Mouse (Mus musculus) midbrain, postnatal 0 days (tissue): ENCODE data around the gene Setd7. TPM values are rescaled to one million over a fixed set of nuclear protein-coding genes. Genes with fewer than 3 reads are reported as not detected.

Source experiments
- ATAC-seq: fragments of 200-750 bp; cut with Nextera tagmentation; 2 replicates; pipeline ENCODE4 v1.8.0; 2017; ENCODE audit warnings: moderate number of reproducible peaks, mild to moderate bottlenecking, moderate TSS enrichment, moderate library complexity; ENCODE audit not compliant: low FRiP score
- DNase-seq: peaks from one replicate; pipeline ENCODE4 v3.0.0-alpha.2; 2015; ENCODE audit warnings: low spot score
- H3K27ac ChIP-seq: fragments of 300-500 bp; sonication (generic); 2 replicates; pipeline ENCODE4 v1.5.1; 2014; ENCODE audit warnings: low read depth, mild to moderate bottlenecking, low read length, mixed read lengths
- H3K27me3 ChIP-seq: fragments of 300-500 bp; sonication (generic); 2 replicates; pipeline ENCODE4 v1.6.1; 2014; ENCODE audit warnings: low read length, control low read depth, mixed read lengths; ENCODE audit not compliant: insufficient read depth
- H3K36me3 ChIP-seq: fragments of 300-500 bp; sonication (generic); 2 replicates; pipeline ENCODE4 v1.6.1; 2014; ENCODE audit warnings: low read length, control low read depth, mixed read lengths; ENCODE audit not compliant: insufficient read depth
- H3K4me1 ChIP-seq: fragments of 300-500 bp; sonication (generic); 2 replicates; pipeline ENCODE4 v1.6.1; 2014; ENCODE audit warnings: mild to moderate bottlenecking, control low read depth, antibody characterized with exemption, low read length, mixed read lengths; ENCODE audit not compliant: insufficient read depth
- H3K4me2 ChIP-seq: fragments of 300-500 bp; sonication (generic); 2 replicates; pipeline ENCODE4 v1.6.1; 2014; ENCODE audit warnings: low read depth, mild to moderate bottlenecking, low read length, mixed read lengths; ENCODE audit not compliant: poor library complexity, severe bottlenecking
- H3K4me3 ChIP-seq: fragments of 300-500 bp; sonication (generic); 2 replicates; pipeline ENCODE4 v1.5.1; 2014; ENCODE audit warnings: low read depth, mild to moderate bottlenecking, low read length, moderate library complexity
- H3K9ac ChIP-seq: fragments of 300-500 bp; sonication (generic); replicated peaks from 2 replicates; pipeline ENCODE4 v1.6.1; 2014; ENCODE audit warnings: mild to moderate bottlenecking, low read length, moderate library complexity, mixed read lengths; ENCODE audit not compliant: poor library complexity, severe bottlenecking
- H3K9me3 ChIP-seq: fragments of 300-500 bp; sonication (generic); 2 replicates; pipeline ENCODE4 v1.6.1; 2016; ENCODE audit warnings: low read length, control low read depth
- CTCF ChIP-seq: IDR thresholded peaks from 2 replicates; pipeline ENCODE4 v1.5.1; 2016; ENCODE audit warnings: antibody characterized with exemption, mild to moderate bottlenecking
- WGBS: fragments of 180-500 bp; shearing (Covaris S2); extraction: QIAGEN DNeasy Blood & Tissue Kit; methylation state at CpG from one replicate; pipeline ENCODE4 v1.1.7; 2014; 5-methylcytosine and 5-hydroxymethylcytosine counted together
- polyA plus RNA-seq: library from polyadenylated mRNA; unstranded; fragments of >200 nt; fragmentation: Nextera tagmentation; extraction: Ambion mirVana; gene quantifications from 2 replicates; pipeline ENCODE4 v1.2.1, GENCODE M21; 2015
- total RNA-seq: library from RNA; depleted of rRNA; stranded (reverse); fragments of >200 nt; gene quantifications from 2 replicates; pipeline ENCODE4 v1.2.3, GENCODE M21; 2014; rRNA removed

Setd7 gene
- total and polyA plus RNA-seq, 2 experiments from 2014 or later = 2.7 to 11.7 TPM

- peak overlapping the region; percentile 86; the same call in 1 of the 2 replicates for H3K27ac ChIP-seq
- H3K4me3 ChIP-seq = peak overlapping the region; percentile 70; the same call in 1 of the 2 replicates
- ATAC-seq (no peak), DNase-seq (no peak)
- 74% methylated on average over 3 of the region's 3 CpGs for WGBS
- no peaks in the 10 kb centered on the region for H3K9me3 ChIP-seq
- no peaks in the 10 kb centered on the region for H3K27me3 ChIP-seq
- peaks cover 9% of the 10 kb centered on the region for H3K4me1 ChIP-seq
- peak overlapping the region; percentile 63; the same call in 1 of the 2 replicates for H3K9ac ChIP-seq
- TF ChIP-seq CTCF = no peak
- H3K4me2 ChIP-seq = peak overlapping the region; percentile 75
- H3K36me3 ChIP-seq = no peaks in the 10 kb centered on the region
Measured at GRCm38 (mm10) chr3:51482781-51483180, 77.9 kb downstream of the Setd7 start.

- H3K9me3 ChIP-seq = no peaks in the 10 kb centered on the region
- no peak for TF ChIP-seq CTCF
- no peaks in the 10 kb centered on the region for H3K36me3 ChIP-seq
- 55% methylated on average over 3 of the region's 3 CpGs for WGBS
- no peak for DNase-seq
- no peak overlapping the region for H3K4me3 ChIP-seq
- ATAC-seq = no peak
- H3K27me3 ChIP-seq = no peaks in the 10 kb centered on the region
- H3K4me1 ChIP-seq = peaks cover 9% of the 10 kb centered on the region
- no peak overlapping the region for H3K4me2 ChIP-seq
- no peak overlapping the region for H3K27ac ChIP-seq
- H3K9ac ChIP-seq = no peak overlapping the region
Measured at GRCm38 (mm10) chr3:51481881-51482280, 78.8 kb downstream of the Setd7 start.

DNA sequence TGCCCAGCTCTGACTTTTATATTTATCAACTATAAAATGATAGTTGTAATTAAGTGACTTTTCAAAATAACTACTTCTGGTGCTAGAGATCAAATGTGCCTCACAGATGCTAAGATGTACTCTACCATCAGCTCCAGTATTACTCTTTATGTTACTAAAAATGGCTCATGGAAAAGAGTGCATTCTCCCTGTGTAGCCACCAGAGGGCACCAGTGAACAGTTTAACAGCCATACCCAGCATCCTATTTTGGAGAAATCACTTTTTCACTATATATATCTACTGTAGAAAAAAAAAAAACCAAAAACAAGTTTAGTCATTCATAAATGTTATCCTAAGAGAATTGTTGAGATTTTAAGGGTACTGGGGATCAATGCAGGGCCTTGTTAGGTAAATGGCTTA is 79.6 kb downstream of the Setd7 start:
- H3K4me3 ChIP-seq = no peak overlapping the region
- no peak overlapping the region for H3K4me2 ChIP-seq
- H3K9me3 ChIP-seq = no peaks in the 10 kb centered on the region
- H3K27ac ChIP-seq = no peak overlapping the region
- no peak overlapping the region for H3K9ac ChIP-seq
- TF ChIP-seq CTCF = peak; percentile 92
- DNase-seq = peak; percentile 77
- H3K4me1 ChIP-seq = peaks cover 6% of the 10 kb centered on the region
- no peaks in the 10 kb centered on the region for H3K27me3 ChIP-seq
- no peaks in the 10 kb centered on the region for H3K36me3 ChIP-seq
- ATAC-seq = no peak

DNA sequence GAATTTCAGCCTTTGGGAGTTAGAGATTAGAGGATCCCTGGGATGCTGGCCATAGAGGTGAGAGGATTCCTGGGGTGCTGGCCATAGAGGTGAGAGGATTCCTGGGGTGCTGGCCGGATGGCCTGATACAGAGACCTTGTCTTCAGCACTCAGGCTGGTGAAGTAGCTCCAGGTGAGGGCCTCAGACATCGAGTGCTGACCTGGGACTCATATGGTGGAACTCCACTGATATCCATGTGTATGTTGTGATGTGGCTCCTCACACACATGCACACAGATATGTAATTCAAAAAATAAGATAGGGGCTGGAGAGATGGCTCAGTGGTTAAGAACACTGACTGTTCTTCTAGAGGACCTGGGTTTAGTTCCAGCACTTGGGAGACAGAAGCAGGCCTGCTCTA is 80.8 kb downstream of the Setd7 start:
- no peaks in the 10 kb centered on the region for H3K4me1 ChIP-seq
- WGBS = 43% methylated on average over 2 of the region's 2 CpGs
- no peak overlapping the region for H3K27ac ChIP-seq
- no peak overlapping the region for H3K9ac ChIP-seq
- peaks cover 3% of the 10 kb centered on the region; the same call in 1 of the 2 replicates for H3K36me3 ChIP-seq
- no peak for TF ChIP-seq CTCF
- ATAC-seq = no peak
- H3K4me2 ChIP-seq = no peak overlapping the region
- DNase-seq = no peak
- no peaks in the 10 kb centered on the region for H3K27me3 ChIP-seq
- no peaks in the 10 kb centered on the region for H3K9me3 ChIP-seq
- H3K4me3 ChIP-seq = no peak overlapping the region

GRCm38 (mm10) chr3:51475706-51476105 is 85.0 kb downstream of the Setd7 start:
- ATAC-seq = no peak
- H3K36me3 ChIP-seq = peaks cover 8% of the 10 kb centered on the region; the same call in 1 of the 2 replicates

DNA sequence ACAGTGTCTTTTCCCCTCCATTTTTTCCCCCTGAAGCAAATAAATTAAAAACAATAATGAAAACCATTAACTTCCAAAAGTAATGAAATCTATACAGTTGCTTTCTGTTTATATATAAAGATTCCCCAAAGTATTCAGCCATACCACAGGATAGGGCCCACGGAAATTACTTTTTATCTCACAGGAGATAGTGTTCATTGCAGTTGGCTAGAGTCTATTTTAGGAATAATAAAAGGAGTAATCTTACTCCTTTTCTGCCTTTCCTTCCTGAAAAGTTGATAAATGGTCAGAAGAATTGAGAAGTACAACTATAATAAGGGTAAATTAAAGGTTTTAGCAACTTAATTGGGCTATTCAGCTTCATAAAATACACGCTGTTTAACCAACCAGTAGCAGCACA is 92.1 kb downstream of the Setd7 start:
- H3K4me2 ChIP-seq = no peak overlapping the region
- peaks cover 34% of the 10 kb centered on the region for H3K36me3 ChIP-seq
- H3K4me1 ChIP-seq = no peaks in the 10 kb centered on the region
- no peak overlapping the region for H3K27ac ChIP-seq
- no peak for DNase-seq
- no peaks in the 10 kb centered on the region for H3K27me3 ChIP-seq
- no peak overlapping the region for H3K4me3 ChIP-seq
- no peak for ATAC-seq
- no peak for TF ChIP-seq CTCF
- H3K9ac ChIP-seq = no peak overlapping the region
- 93% methylated on average over 2 of the region's 2 CpGs for WGBS
- H3K9me3 ChIP-seq = no peaks in the 10 kb centered on the region

More at GRCm38 (mm10) chr3:51475706-51476105, 85.0 kb downstream of the Setd7 start:
- Histone ChIP-seq H3K27ac (no peak overlapping the region), H3K4me1 (no peaks in the 10 kb centered on the region), H3K27me3 (no peaks in the 10 kb centered on the region), H3K9me3 (no peaks in the 10 kb centered on the region), H3K9ac (no peak overlapping the region), H3K4me2 (no peak overlapping the region), H3K4me3 (no peak overlapping the region)
- no peak for DNase-seq
- WGBS = 87% methylated on average over 4 of the region's 4 CpGs
- no peak for TF ChIP-seq CTCF

Other genes with a start within 250 kb of the Setd7 start
- 38.7 and 45.6 TPM in 2 replicates for gene Elf2, start 220.2 kb downstream of the Setd7 start, total RNA-seq
- 22.2 and 26.1 TPM in 2 replicates for gene Elf2, start 220.2 kb downstream of the Setd7 start, polyA plus RNA-seq
- gene Mgarp, start 164.1 kb downstream of the Setd7 start, total RNA-seq = 0.49 TPM in 1 of 2 replicates, not detected in the other
- gene Mgarp, start 164.1 kb downstream of the Setd7 start, polyA plus RNA-seq = 0.40 and 0.49 TPM in 2 replicates
- gene Ndufc1, start 151.9 kb downstream of the Setd7 start, total RNA-seq = 31.5 and 36.4 TPM in 2 replicates
- 961 and 994 TPM in 2 replicates for gene Ndufc1, start 151.9 kb downstream of the Setd7 start, polyA plus RNA-seq
- 19.5 and 33.8 TPM in 2 replicates for gene Naa15, start 145.7 kb downstream of the Setd7 start, total RNA-seq
- 26.4 and 29.7 TPM in 2 replicates for gene Naa15, start 145.7 kb downstream of the Setd7 start, polyA plus RNA-seq
- 24.2 and 28.6 TPM in 2 replicates for gene Rab33b, start 77.0 kb downstream of the Setd7 start, total RNA-seq
- gene Rab33b, start 77.0 kb downstream of the Setd7 start, polyA plus RNA-seq = 29.5 and 30.9 TPM in 2 replicates
- gene Mgst2, start 99.5 kb upstream of the Setd7 start, total RNA-seq = 0.16 TPM in 1 of 2 replicates, not detected in the other
- 0.58 and 1.3 TPM in 2 replicates for gene Mgst2, start 99.5 kb upstream of the Setd7 start, polyA plus RNA-seq